Mouse (Mus musculus): ENCODE measurements around the gene Myom1.

- TF ChIP-seq CTCF (IDR thresholded peaks at IDR 0.05; ENCODE audit: control insufficient read depth, insufficient read depth, low read length) (no peak), POLR2A (IDR thresholded peaks at IDR 0.05; ENCODE audit: borderline replicate concordance, control insufficient read depth, low read depth, low read length) (no peak)
These were observed 1.9 kb downstream of the Myom1 start for GRCm38 (mm10) chr17:71004186-71004960.
